Mouse (Mus musculus) stomach, postnatal 0 days (tissue): ENCODE measurements around the gene Cd151.

ENCODE experiments used
- CTCF ChIP-seq: IDR thresholded peaks from 2 replicates; pipeline ENCODE4 v1.5.1; 2016; ENCODE audit warnings: antibody characterized with exemption, low read depth, mild to moderate bottlenecking, moderate library complexity
- EP300 ChIP-seq: optimal IDR thresholded peaks from 2 replicates; pipeline ENCODE3; 2016; ENCODE audit warnings: antibody characterized with exemption

DNA sequence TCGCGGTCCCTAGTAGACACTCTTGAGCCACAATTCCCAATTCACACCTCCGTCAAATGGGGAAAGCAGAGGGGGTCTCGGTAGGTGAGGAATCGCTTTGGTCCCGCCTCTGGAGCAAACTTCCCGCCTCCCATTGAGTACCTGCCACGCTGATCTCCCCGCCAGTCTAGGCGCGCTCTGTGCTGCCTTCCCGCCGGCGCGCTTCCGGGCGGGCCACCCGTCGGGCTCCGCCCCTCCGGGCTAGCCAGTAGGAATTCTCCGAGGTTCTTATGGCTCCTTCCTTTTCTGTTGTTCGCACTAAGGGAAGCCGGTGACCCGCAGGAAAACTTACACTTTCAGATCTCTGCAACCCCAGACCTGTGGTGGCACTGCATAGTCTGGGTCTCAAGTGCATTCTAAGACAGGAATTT is 23.4 kb upstream of the Cd151 start, which contains the start of gene Pidd1:
- no peak for TF ChIP-seq CTCF
- no peak for TF ChIP-seq EP300
